Mouse (Mus musculus) midbrain, embryonic 15.5 days (tissue): Measurements from ENCODE around the gene Zc3h18. TPM values are rescaled to one million over a fixed set of nuclear protein-coding genes. Genes with fewer than 3 reads are reported as not detected.

Experiments
- ATAC-seq: fragments of 200-750 bp; cut with Nextera tagmentation; replicated peaks from 2 replicates; pipeline ENCODE4 v1.8.0; 2017; ENCODE audit warnings: moderate TSS enrichment
- H3K27ac ChIP-seq: fragments of 300-500 bp; sonication (generic); 2 replicates; pipeline ENCODE4 v1.5.1; 2015; ENCODE audit warnings: mild to moderate bottlenecking, inconsistent platforms
- H3K27me3 ChIP-seq: fragments of 300-500 bp; sonication (generic); replicated peaks from 2 replicates; pipeline ENCODE4 v1.6.1; 2015; ENCODE audit warnings: inconsistent platforms
- H3K36me3 ChIP-seq: fragments of 300-500 bp; sonication (generic); replicated peaks from 2 replicates; pipeline ENCODE4 v1.6.1; 2015; ENCODE audit warnings: inconsistent platforms
- H3K4me1 ChIP-seq: fragments of 300-500 bp; sonication (generic); 2 replicates; pipeline ENCODE4 v1.6.1; 2015; ENCODE audit warnings: inconsistent platforms
- H3K4me2 ChIP-seq: fragments of 300-500 bp; sonication (generic); 2 replicates; pipeline ENCODE4 v1.6.1; 2015; ENCODE audit warnings: inconsistent platforms, mild to moderate bottlenecking, moderate library complexity
- H3K4me3 ChIP-seq: fragments of 300-500 bp; sonication (generic); 2 replicates; pipeline ENCODE4 v1.5.1; 2015; ENCODE audit warnings: mild to moderate bottlenecking, inconsistent platforms
- H3K9ac ChIP-seq: fragments of 300-500 bp; sonication (generic); 2 replicates; pipeline ENCODE4 v1.6.1; 2015; ENCODE audit warnings: mild to moderate bottlenecking, inconsistent platforms
- H3K9me3 ChIP-seq: fragments of 300-500 bp; sonication (generic); 2 replicates; pipeline ENCODE4 v1.6.1; 2016; ENCODE audit warnings: inconsistent platforms
- WGBS: fragments of 180-500 bp; shearing (Covaris S2); methylation state at CpG from one replicate; pipeline ENCODE4 v1.1.7; 2015; ENCODE audit warnings: mixed read lengths; 5-methylcytosine and 5-hydroxymethylcytosine counted together
- polyA plus RNA-seq: library from polyadenylated mRNA; unstranded; fragments of >200 nt; fragmentation: Nextera tagmentation; extraction: Ambion mirVana; gene quantifications from 2 replicates; pipeline ENCODE4 v1.2.1, GENCODE M21; 2015

Zc3h18 gene
- polyA plus RNA-seq, 1 experiment from 2014 or later, result 38.9 TPM

DNA sequence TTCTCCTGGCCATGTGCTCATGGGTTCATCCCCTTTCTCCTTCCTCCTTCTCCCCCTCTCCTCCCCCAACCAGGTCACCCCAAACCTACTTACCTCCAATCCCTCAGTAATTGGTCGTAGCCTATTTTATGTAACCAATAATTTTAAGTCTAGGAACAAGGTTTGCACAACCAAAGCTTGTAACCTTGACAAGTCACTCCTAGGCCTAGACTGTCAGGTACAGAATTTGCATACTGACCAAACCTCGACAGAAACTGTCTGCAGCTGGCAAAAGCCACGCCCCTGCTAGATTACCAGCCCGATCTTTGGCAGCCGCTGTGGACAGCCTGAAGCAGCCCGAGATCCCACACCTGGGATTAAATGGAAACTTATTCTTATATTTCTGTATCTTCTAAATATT is 4.7 kb upstream of the Zc3h18 start:
- H3K9me3 ChIP-seq, result no peaks in the 10 kb centered on the region
- H3K27me3 ChIP-seq, result no peaks in the 10 kb centered on the region
- no peaks in the 10 kb centered on the region for H3K36me3 ChIP-seq
- no peak overlapping the region for H3K4me3 ChIP-seq
- WGBS, result 75% methylated on average over 6 of the region's 6 CpGs
- H3K9ac ChIP-seq, result no peak overlapping the region
- no peak for ATAC-seq
- H3K27ac ChIP-seq, result no peak overlapping the region
- no peak overlapping the region for H3K4me2 ChIP-seq
- H3K4me1 ChIP-seq, result peaks cover 6% of the 10 kb centered on the region; the same call in 1 of the 2 replicates

DNA sequence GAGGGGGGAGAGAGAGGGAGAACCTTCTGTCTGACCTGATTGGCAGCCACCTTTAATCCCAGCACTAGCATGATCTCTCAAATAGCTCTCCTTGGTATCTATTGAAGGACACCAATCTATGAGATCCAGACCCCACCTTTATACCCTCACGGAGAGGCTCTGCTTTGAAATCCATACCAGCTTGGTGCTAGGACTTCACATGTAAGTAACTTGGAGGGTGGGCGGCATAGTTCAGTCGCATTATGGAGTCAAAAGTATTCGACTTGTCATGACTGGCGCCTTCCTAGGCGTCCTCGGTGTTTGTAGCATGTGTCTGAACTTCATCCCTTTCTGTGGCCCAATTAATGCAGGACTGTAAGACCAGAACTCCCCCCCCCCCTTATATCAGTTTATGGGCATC is 1.1 kb upstream of the Zc3h18 start:
- 94% methylated on average over 7 of the region's 7 CpGs for WGBS
- Histone ChIP-seq H3K4me3 (no peak overlapping the region), H3K4me2 (peak overlapping the region; percentile 49; the same call in 1 of the 2 replicates)

DNA sequence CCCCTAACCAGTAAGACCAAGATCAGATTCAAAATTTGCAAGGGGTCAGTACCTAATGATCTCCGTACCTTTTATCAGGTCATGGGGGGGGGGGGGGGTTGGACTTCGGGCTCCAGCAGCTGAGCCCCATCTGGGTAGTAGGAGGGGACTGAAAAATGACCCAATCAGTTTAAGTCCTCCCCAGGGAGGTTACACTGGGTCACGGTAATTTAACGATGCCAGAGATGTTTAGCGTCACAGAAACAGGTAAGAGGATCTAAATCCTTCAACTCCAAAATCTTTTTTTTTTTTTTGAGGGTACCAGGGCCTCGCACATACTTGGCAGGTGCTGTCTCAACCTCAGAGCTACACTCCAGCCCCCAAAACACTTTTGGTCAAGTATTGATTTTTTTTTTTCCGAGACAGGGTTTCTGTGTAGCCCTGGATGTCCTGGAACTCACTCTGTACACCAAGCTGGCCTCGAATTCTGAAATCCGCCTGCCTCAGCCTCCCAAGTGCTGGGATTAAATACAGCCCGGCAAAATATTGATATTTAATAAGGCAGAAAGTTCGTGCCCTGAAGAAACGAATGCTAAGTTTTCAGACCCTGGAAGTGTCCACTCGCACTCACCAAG is 551 bp upstream of the Zc3h18 start:
- 31% methylated on average over 13 of the region's 13 CpGs for WGBS
- peak; percentile 46 for ATAC-seq
- Histone ChIP-seq H3K27me3 (no peaks in the 10 kb centered on the region), H3K4me1 (peaks cover 23% of the 10 kb centered on the region), H3K4me2 (peak overlapping the region; percentile 49), H3K27ac (peak overlapping the region; percentile 72), H3K4me3 (peak overlapping the region; percentile 61), H3K9me3 (no peaks in the 10 kb centered on the region), H3K36me3 (peaks cover 4% of the 10 kb centered on the region; the same call in 1 of the 2 replicates), H3K9ac (peak overlapping the region; percentile 36; the same call in 1 of the 2 replicates)

More for the DNA sequence above, 1.1 kb upstream of the Zc3h18 start:
- Histone ChIP-seq H3K4me1 (peaks cover 22% of the 10 kb centered on the region), H3K27ac (no peak overlapping the region), H3K9me3 (no peaks in the 10 kb centered on the region), H3K36me3 (peaks cover 4% of the 10 kb centered on the region; the same call in 1 of the 2 replicates), H3K9ac (no peak overlapping the region), H3K27me3 (no peaks in the 10 kb centered on the region)
- ATAC-seq, result peak; percentile 4; the same call in 1 of the 2 replicates

DNA sequence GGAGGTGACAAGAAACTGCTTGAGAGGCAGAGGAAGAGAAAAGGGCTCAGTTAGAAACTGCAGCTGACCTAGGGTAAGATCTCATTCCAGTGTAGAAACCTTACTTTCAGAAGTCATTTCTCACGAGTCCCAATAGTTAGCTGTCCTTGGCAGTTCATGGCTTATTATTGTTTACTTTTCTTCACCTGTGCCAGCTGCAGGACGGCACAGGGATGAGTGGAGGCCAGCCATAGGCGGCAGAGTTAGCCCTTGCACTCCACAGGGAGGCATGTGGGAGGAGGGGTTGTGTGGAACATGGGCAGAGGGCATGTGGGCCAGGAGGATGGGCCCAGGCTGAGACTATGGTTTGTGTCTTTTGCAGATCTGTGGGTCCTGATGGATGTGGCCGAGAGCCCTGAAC is 6.6 kb downstream of the Zc3h18 start:
- Histone ChIP-seq H3K27me3 (no peaks in the 10 kb centered on the region), H3K4me3 (no peak overlapping the region), H3K4me1 (peaks cover 13% of the 10 kb centered on the region), H3K4me2 (no peak overlapping the region), H3K36me3 (peaks cover 30% of the 10 kb centered on the region; the same call in 1 of the 2 replicates), H3K9ac (no peak overlapping the region), H3K9me3 (no peaks in the 10 kb centered on the region), H3K27ac (no peak overlapping the region)
- ATAC-seq, result no peak
- WGBS, result 85% methylated on average over 4 of the region's 4 CpGs

DNA sequence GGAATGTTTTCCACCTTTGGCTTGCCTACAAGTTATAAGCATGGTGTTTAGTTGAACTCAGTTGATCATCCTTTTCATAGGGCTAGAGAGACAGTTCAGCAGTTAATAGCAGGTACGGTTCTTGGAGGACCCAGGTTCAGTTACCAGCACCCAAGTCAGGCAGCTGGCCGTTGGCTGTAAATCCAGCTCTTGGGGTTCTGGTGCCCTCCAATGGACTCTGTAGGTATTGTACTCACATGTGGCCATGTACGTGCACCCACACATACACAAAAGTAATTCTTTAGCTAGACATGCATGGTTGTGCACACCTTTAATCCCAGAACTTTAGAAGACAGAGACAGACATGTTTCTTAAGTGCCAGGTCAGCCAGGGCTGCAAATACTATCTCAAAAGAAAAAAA is 12.9 kb downstream of the Zc3h18 start:
- no peak overlapping the region for H3K4me2 ChIP-seq
- ATAC-seq, result no peak
- no peaks in the 10 kb centered on the region for H3K9me3 ChIP-seq
- H3K4me3 ChIP-seq, result no peak overlapping the region
- H3K36me3 ChIP-seq, result peaks cover 61% of the 10 kb centered on the region
- 87% methylated on average over 3 of the region's 3 CpGs for WGBS
- H3K9ac ChIP-seq, result no peak overlapping the region
- H3K4me1 ChIP-seq, result no peaks in the 10 kb centered on the region
- H3K27me3 ChIP-seq, result no peaks in the 10 kb centered on the region
- no peak overlapping the region for H3K27ac ChIP-seq

DNA sequence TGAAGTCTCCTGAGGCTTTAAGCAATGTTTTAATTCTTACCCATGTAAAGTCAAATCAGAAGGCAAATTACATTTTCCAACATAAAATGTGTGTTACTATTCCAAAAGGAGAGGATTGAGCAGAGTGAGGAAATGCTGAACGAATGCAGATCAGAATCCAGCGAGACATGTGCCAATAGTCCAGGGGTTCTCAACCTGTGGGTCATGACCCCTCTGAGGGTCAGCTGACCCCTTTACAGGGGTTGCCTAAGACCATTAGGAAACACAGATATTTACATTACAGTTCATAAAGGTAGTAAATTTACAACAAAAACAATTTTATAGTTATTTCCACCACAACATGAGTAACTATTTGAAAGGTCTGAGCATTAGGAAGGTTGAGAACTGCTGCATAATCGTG is 14.3 kb downstream of the Zc3h18 start:
- H3K9me3 ChIP-seq, result no peaks in the 10 kb centered on the region
- no peak overlapping the region for H3K27ac ChIP-seq
- no peak overlapping the region for H3K4me2 ChIP-seq
- H3K27me3 ChIP-seq, result no peaks in the 10 kb centered on the region
- H3K36me3 ChIP-seq, result peaks cover 49% of the 10 kb centered on the region
- ATAC-seq, result no peak
- no peak overlapping the region for H3K4me3 ChIP-seq
- no peak overlapping the region for H3K9ac ChIP-seq
- WGBS, result 90% methylated on average over 3 of the region's 3 CpGs
- no peaks in the 10 kb centered on the region for H3K4me1 ChIP-seq

DNA sequence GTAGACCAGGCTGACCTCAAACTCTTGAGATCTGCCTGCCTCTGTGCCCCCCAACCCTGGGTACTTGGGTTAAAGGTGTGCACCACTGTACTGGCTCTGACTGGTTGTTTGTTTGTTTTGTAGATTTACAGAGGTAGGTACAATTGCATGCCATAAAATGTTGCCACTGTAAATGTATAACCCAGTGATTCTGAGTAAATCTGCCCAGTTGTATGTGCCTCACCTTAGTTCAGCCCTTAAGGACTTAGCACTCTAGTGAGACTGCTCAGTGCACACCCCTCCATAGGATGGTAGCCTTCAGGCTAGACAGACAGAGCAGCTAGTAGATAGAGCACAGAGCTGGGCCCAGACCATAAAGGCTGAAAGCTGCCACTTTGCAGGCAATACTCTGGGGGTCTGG is 17.3 kb downstream of the Zc3h18 start:
- H3K27ac ChIP-seq, result no peak overlapping the region
- ATAC-seq, result no peak
- no peak overlapping the region for H3K4me3 ChIP-seq
- peaks cover 40% of the 10 kb centered on the region for H3K36me3 ChIP-seq
- H3K27me3 ChIP-seq, result no peaks in the 10 kb centered on the region
- H3K9me3 ChIP-seq, result no peaks in the 10 kb centered on the region
- no peaks in the 10 kb centered on the region for H3K4me1 ChIP-seq
- H3K4me2 ChIP-seq, result no peak overlapping the region
- H3K9ac ChIP-seq, result no peak overlapping the region

DNA sequence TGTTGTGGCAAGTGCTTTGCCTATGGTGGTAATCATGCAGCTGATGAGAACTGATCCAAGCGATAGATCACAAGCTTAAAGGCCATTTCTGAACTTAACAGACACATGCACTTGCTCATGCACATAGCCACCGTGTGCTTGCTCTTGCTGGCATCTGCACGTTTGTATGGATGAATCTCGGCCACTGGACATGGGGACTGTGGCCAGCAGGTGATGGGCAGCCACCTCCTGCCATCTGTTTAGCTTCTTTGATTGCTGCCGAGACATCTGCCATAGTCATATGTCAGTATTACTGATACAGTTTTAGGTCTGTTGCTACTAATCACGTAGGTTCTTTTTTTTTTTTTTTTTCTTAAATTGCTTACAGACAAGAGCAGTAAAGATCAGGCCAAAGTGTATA is 18.9 kb downstream of the Zc3h18 start:
- H3K4me3 ChIP-seq, result no peak overlapping the region
- no peaks in the 10 kb centered on the region for H3K9me3 ChIP-seq
- H3K27me3 ChIP-seq, result no peaks in the 10 kb centered on the region
- no peaks in the 10 kb centered on the region for H3K4me1 ChIP-seq
- 86% methylated on average over 6 of the region's 6 CpGs for WGBS
- H3K36me3 ChIP-seq, result peaks cover 43% of the 10 kb centered on the region
- H3K4me2 ChIP-seq, result no peak overlapping the region
- H3K9ac ChIP-seq, result no peak overlapping the region
- H3K27ac ChIP-seq, result no peak overlapping the region
- ATAC-seq, result no peak

DNA sequence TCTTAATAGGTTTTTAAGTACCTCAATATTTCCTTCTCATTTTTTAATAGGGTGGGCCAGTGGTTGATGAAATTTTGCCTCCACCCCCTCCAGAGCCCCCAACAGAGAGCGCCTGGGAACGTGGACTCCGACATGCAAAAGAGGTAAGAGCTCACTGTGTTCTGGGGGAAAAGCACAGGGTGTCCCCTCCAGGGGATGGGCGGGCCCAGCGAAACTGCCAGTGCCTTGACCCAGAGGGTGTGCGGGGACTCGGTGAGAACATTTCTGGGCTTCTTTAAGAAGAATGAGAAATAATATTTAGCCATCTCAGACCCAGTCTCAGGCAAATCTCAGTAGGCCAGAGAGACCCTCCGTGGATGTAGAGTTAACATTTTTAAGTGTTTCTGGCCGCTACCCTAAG is 21.8 kb downstream of the Zc3h18 start:
- H3K4me2 ChIP-seq, result no peak overlapping the region
- no peak overlapping the region for H3K9ac ChIP-seq
- 96% methylated on average over 9 of the region's 9 CpGs for WGBS
- ATAC-seq, result no peak
- no peak overlapping the region for H3K4me3 ChIP-seq
- H3K36me3 ChIP-seq, result peaks cover 47% of the 10 kb centered on the region
- no peaks in the 10 kb centered on the region for H3K9me3 ChIP-seq
- H3K4me1 ChIP-seq, result no peaks in the 10 kb centered on the region
- no peaks in the 10 kb centered on the region for H3K27me3 ChIP-seq
- H3K27ac ChIP-seq, result no peak overlapping the region

DNA sequence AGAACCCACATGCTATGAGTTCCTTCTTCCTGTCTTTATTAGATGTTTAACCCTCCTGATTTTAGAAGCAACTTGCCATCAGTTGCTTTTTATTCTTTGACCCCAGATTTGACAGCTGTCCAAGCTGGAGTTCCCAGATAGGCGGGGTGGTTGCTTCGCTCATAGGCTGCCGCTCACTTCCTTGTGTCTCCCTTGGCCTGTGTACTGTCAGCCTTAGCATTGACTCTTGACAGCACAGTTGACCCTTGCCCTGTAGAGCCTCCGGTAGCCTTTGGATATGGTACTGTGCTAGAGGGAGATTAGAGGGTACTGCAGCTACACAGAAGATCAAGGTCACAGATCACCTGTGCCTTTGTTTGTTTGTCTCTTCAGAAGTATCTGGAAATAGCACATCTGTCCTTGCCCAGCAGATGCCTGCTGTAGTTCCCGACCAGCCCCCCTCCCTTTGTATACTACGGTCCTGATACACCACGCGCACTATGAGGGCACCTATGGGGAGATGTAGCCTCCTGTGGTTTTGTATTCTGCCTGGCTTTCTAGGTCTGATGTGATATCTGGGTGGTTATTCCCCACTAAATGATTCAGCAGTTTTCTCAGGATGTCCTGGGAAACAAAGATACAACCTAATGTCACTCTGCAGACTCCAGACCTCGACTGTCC is 28.9 kb downstream of the Zc3h18 start:
- Histone ChIP-seq H3K9ac (no peak overlapping the region), H3K27me3 (no peaks in the 10 kb centered on the region), H3K4me2 (no peak overlapping the region), H3K4me3 (no peak overlapping the region), H3K36me3 (peaks cover 55% of the 10 kb centered on the region), H3K4me1 (no peaks in the 10 kb centered on the region), H3K27ac (no peak overlapping the region), H3K9me3 (no peaks in the 10 kb centered on the region)
- no peak for ATAC-seq
- 95% methylated on average over 9 of the region's 9 CpGs for WGBS

DNA sequence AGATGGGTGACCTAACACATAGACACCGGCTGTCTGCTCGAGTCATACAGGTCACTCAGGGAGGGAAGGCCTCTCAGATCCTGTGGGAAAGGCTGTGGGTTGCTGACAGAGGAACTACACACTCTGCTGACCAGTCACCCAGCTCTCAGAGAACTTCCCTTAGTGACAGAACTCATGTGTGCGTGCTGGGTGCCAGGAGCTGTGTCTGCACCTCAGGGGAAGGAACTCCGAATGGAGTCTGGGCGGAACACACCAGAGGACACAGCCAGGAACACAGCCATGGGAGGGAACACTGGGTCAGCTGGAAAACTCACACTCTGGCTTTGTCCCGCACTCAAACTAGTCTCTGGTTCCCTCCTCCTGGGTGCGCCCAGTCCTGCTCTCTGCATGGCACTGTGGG is 31.3 kb downstream of the Zc3h18 start:
- 95% methylated on average over 7 of the region's 7 CpGs for WGBS

DNA sequence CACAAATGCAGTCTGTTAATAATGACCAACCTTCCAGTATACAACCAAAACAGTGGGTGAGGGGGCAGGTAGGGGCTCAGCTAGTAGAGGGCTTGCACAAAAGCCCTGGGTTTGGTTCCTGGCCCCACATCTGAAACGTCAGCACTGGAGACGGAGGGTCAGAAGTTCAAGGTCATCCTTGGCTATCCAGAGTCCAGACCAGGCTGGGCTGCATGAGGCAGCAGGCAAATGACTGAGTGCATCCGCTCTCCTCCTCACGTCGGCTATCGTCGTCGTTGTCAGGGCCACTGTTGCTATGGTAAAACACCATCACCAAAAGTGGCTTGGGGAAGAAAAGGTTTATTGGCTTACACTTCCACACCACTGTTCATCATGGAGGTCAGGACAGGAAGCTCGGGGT is 37.9 kb downstream of the Zc3h18 start:
- H3K4me1 ChIP-seq, result no peaks in the 10 kb centered on the region
- no peak for ATAC-seq
- no peak overlapping the region for H3K9ac ChIP-seq
- H3K27ac ChIP-seq, result no peak overlapping the region
- no peak overlapping the region for H3K4me3 ChIP-seq
- no peaks in the 10 kb centered on the region for H3K27me3 ChIP-seq
- no peaks in the 10 kb centered on the region for H3K9me3 ChIP-seq
- H3K36me3 ChIP-seq, result peaks cover 74% of the 10 kb centered on the region
- 88% methylated on average over 9 of the region's 9 CpGs for WGBS
- H3K4me2 ChIP-seq, result no peak overlapping the region

More for the DNA sequence above, 31.3 kb downstream of the Zc3h18 start:
- Histone ChIP-seq H3K9ac (no peak overlapping the region), H3K9me3 (no peaks in the 10 kb centered on the region), H3K4me3 (no peak overlapping the region), H3K36me3 (peaks cover 57% of the 10 kb centered on the region), H3K4me2 (no peak overlapping the region), H3K27me3 (no peaks in the 10 kb centered on the region), H3K27ac (no peak overlapping the region), H3K4me1 (no peaks in the 10 kb centered on the region)
- no peak for ATAC-seq

DNA sequence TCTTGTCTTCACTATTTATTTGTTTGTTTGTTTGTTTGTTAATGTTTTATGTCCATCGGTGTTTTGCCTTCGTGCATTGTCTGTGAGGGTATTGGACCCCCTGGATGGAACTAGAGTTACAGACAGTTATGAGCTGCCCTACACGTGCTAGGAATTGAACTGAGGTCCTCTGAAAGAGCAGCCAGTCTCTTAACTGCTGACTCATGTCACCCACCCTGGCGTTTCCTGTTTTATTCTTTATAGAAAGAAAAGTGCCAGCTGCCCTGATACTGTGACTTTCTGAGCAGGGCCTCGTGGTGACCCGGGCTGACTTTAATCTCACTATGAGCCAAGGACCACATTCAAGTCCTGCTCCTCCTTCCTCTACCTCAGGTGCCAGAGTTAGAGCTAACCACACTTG is 39.1 kb downstream of the Zc3h18 start:
- no peak for ATAC-seq
- no peak overlapping the region for H3K9ac ChIP-seq
- no peaks in the 10 kb centered on the region for H3K4me1 ChIP-seq
- 89% methylated on average over 6 of the region's 6 CpGs for WGBS
- H3K27me3 ChIP-seq, result no peaks in the 10 kb centered on the region
- H3K4me2 ChIP-seq, result no peak overlapping the region
- H3K9me3 ChIP-seq, result no peaks in the 10 kb centered on the region
- H3K36me3 ChIP-seq, result peaks cover 62% of the 10 kb centered on the region
- no peak overlapping the region for H3K27ac ChIP-seq
- H3K4me3 ChIP-seq, result no peak overlapping the region
